Mouse (Mus musculus) kidney, adult 9 months (tissue): ENCODE results near the gene Auh.

ENCODE experiments used
- DNase-seq: peaks from one replicate; pipeline ENCODE4 v3.0.0; 2022

Auh gene

GRCm38 (mm10) chr13:52921065-52921825 lies 8.2 kb downstream of the Auh start:
- DNase-seq, result peak; percentile 70

DNA sequence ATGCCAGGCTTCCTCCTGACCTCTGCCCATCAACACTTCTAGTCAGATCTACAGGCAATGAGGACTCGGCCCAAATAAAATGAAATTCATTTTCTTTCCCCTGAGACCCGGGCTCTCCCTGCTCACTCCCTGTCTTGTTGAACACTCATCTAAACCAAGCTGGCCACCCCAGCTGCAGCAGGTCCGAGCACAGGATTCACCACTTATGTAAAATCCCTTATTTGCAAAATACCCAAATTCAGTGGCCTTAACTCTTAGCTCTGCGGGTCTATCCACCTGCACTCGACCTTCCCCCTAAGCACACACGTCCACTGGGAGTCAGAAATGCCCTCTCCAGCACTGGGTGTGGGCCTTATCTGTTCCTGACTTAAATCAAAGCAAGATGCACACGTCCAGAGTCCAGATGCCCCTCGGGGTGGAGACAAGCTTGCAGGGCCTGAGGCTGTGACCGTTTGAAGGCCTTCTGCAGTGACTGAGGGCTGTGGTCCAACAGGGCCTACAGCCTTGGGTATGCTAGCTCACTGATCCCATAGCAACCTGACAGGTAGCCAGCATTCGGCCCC lies 9.6 kb downstream of the Auh start:
- DNase-seq, result no peak

DNA sequence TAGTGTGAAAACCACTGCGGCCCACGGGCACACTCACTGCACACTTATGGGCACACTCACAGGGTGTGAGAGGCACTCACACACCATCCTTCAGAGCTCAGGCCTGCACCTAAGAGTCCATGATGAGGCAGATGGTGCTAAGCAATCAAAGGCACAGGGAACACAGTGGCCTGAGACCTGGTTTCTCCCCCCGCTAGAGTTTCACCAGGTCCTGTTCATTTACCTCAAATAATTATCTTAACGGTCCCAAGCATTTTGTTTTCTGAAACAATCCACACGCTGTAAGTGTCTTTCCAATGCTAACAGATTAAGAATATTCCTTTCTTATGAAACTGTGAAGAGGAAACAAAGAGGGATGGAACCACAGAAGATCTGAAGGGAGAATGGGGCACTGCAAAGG lies 11.1 kb downstream of the Auh start:
- DNase-seq, result no peak

DNA sequence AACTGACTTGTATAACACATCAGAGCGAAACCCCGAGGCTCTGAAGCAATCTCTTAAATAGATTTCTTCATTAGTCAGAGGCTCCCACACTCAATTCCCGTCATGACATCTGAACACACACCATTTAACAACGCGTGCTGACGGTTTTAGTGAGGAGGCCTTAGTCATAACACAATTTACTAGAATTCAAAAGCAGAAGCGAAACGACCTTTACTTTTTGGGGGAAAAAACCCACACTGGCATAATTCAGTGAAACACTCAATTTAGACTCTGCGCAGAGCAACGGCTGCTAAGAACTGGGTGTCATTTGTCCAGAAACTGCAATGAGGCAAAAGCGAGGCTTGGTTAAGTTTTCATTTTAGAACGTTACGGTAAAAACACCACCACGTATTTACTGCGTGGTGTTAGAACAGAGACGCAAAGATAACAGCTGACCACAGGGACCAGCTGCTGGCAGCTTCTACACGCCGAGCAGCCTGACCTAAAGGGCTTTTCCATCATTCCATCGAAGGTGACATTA lies 14.8 kb downstream of the Auh start:
- DNase-seq, result no peak

GRCm38 (mm10) chr13:52913926-52914325 lies 15.6 kb downstream of the Auh start:
- no peak for DNase-seq

GRCm38 (mm10) chr13:52912495-52912894 lies 17.0 kb downstream of the Auh start:
- peak; percentile 37 for DNase-seq

- DNase-seq, result no peak
These were observed 18.2 kb downstream of the Auh start for GRCm38 (mm10) chr13:52911259-52911658.

DNA sequence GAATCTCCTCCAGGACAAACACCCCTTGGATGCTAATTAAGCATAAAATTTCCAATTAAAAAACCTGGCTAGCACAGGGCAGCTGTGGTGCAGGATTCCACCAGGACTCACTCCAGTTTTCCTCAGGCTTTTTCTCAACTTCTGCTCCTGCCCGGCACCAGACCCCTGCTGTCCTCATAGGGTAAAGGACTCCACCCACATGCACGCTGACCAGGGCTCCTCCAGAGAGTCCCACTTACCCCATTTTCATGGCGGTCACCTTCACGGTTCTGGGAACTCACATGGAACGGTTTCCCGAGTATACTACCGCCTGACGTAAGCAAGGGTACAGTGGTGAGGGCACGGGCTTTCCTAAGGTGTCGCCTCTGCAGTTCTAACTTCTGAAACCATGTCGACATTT lies 23.2 kb downstream of the Auh start:
- peak; percentile 50 for DNase-seq

DNA sequence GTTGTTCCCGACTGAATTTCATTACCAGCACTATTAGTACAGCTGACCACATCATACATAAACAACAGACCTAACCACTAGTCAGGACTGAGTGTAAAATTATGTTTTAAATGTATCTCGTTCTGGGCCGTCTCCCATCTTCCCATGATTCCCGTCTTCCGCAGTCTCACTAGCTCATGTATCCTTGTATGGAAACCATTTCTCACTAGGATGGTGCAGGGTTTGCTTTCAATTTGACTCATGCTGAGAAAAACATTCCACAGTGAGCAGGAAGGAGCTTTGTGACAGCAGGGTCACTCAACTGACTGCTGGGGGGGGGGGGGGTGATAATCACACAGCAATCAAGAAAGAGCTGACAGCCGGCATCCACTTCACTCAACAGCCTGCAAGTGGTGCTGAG lies 25.3 kb downstream of the Auh start:
- DNase-seq, result no peak

DNA sequence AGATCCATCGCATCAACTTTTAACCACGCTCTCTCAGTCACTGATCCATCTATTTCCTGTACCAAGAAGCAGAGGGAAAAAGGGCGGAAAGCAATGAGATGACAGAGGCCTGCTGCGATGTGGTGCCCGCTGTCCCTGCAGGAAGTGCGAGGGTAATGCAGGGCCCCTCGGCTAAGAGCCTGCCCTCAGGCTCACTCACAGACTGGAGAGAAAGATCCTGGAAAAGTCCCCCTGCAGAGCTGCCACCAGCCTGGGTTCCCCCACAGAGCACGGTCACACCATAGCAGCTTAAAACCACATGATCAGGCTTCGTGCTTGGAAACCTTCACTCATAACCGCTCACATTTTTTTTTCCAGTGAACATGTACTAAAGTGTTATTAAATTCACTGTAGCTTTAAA lies 25.7 kb downstream of the Auh start:
- no peak for DNase-seq

DNA sequence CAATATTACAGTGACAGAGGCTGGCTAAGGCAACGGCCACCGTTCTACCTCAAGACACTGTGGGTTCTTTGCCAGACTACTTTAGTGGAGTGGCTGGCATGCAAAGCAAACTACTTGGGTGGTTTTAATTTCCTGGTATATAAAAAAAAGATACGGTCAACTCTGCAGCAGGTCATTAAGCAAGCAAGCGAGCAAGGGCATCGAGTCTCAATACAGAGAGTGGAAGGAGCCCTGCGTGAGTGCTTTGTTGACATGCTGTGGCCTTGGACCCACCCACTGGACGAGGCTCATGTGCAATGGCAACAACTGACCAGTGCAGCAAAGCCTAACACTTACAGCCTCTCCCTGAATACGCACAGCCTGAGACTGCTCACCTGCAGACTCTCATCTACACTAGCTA lies 27.0 kb downstream of the Auh start:
- DNase-seq, result no peak

DNA sequence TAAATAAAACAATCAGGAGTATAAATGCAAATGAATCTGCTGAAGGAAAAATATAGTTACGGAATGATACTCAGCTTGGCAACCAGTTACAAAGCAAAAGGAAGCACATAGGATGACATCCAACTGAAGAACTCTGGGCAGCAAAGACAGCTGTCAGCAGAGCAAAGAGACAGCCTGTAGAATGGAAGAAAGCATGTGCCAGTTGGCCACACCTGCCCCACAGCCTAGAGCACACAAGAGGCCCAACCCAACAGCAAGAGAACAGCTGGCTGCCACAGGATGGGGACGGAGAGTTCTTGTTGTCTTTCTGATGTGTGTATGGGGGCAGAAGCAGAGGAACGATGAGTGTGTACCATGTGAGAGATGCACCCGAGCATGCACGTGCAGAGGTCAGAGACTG lies 29.8 kb downstream of the Auh start:
- no peak for DNase-seq

DNA sequence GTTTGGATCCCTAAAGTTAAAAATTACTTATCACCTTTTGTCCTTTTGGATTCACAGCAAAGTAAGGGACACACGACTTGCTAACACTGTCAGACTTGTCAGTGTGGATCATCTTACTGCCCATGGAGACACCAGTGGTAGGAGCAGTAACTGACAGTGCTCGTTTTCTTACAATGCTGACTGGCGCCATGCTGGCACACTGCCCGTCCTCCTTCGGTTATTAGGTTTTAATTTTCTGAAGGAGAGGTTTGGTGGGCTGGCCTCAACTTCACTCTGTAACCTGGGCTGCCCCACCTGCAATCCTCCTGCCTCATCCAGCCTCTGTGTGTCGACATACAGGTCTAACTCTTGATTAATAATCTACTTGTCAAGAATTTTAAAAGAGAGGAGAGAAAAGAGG lies 31.7 kb downstream of the Auh start:
- DNase-seq, result no peak

DNA sequence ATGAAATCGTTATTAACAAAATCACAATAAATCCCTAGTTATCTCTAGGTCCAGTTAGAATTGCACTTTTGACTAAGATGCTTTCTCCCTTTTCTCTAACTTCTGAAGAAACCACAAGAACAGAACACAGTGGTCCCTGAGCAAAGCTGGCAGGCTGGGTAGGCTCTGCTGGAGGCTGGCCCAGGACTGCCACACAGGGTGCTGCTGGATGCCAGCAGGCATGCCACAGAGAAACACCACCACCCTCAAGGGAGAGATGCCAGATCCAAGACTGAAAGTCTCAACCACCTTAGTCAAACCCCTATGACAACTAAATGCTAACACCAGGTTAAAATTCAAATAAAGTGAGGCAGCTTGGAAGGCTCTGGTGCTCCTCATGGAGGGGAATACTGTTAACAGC lies 36.7 kb downstream of the Auh start:
- peak; percentile 70 for DNase-seq

GRCm38 (mm10) chr13:52892065-52892503 lies 37.4 kb downstream of the Auh start:
- peak; percentile 78 for DNase-seq

DNA sequence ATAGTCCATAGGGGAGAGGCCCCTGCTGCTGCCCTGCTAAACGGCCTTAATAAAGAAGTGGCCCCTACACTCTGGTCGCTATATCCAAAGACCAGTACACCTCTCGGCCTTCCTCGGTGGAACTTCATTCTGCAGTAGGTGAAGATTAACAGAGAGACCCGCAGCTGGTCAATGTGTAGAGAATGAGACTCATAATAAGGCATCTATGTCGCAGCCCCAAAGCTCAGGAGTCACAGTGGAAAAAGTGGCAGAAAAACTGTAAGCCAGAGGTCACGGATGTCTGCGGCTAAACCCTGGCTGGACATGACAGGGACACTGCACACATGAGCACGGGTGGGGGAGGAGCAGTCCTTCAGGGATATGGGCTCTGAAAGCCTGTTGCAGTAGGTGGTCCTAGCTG lies 39.2 kb downstream of the Auh start:
- DNase-seq, result peak; percentile 63

DNA sequence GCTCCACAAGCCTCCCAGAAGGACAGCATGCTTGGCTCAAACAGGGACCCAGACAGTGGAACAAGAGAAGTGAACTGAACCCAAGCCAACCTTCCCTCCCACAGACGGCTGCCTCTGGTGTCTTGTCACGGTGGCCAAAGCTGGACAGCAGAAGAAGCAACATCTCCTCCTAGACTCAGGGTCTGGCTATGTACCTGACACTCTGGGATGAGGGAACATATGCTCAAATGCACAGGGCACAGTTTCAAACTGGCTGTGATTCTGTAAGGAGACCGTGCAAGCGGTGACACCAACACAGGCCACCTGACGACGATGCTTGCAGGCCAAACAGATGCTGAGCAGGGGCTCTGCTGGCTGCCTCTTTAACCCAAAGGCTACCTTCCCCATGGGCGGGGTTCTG lies 42.7 kb downstream of the Auh start:
- no peak for DNase-seq

- DNase-seq, result no peak
These were observed 45.5 kb downstream of the Auh start for GRCm38 (mm10) chr13:52883960-52884326.

GRCm38 (mm10) chr13:52883084-52883959 lies 46.2 kb downstream of the Auh start:
- DNase-seq, result no peak

DNA sequence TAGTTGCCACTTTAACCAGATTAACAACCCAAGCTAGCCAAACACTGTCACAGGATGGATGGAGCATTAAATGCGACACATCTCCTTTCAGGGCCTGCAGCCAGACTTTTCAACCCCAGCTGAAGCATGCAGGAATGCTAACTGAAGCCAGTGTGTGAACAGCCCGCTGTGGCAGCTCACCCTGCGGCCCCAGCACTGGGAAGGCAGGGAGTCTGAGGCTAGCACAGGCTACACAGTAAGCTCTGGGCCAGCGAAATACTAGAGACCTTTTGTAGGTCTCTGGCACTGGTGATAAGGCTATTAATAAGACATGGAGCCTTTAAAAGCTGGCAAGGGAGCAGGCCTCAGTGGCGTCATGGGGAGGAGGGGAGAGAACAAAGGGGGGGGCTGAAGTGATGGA lies 49.1 kb downstream of the Auh start:
- no peak for DNase-seq

DNA sequence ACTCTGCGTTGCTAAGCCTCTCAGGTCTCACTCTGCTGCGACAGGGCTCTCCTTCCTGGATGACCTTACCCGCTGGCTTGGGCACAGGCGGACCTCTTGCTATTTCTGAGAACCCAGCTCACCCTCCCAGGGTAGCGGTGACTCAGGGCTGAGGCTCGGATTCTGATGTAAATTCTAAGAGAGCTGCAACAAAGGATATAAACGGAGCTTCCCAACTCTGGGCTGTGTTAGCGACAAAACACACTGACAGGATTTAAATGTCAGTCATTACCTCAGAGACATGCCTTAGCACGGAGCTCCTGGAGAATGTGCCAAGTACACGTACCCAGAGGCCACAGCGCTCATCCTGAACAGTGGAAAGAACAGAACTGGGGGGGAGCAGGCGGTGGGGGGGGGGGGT lies 49.6 kb downstream of the Auh start:
- DNase-seq, result no peak

GRCm38 (mm10) chr13:52879291-52879690 lies 50.2 kb downstream of the Auh start:
- DNase-seq, result no peak

- DNase-seq, result no peak
These were observed 50.7 kb downstream of the Auh start for GRCm38 (mm10) chr13:52878823-52879222.
